Mouse (Mus musculus) retina, adult 2 months (tissue): ENCODE measurements around the gene Ppp1r15a.
"Not testable (repeated sequence)": the region's sequence is repeated elsewhere in the genome, so short reads cannot be mapped to it uniquely, and the experiment has no call there.

ENCODE experiments used
- DNase-seq: peaks from one replicate; pipeline ENCODE4 v3.0.0-alpha.2; 2012; ENCODE audit warnings: low read depth, low spot score

Ppp1r15a gene

GRCm38 (mm10) chr7:45551512-45551883, 25.4 kb upstream of the Ppp1r15a start:
- no peak for DNase-seq

- no peak for DNase-seq
Measured at GRCm38 (mm10) chr7:45550821-45551511, 24.9 kb upstream of the Ppp1r15a start.

DNA sequence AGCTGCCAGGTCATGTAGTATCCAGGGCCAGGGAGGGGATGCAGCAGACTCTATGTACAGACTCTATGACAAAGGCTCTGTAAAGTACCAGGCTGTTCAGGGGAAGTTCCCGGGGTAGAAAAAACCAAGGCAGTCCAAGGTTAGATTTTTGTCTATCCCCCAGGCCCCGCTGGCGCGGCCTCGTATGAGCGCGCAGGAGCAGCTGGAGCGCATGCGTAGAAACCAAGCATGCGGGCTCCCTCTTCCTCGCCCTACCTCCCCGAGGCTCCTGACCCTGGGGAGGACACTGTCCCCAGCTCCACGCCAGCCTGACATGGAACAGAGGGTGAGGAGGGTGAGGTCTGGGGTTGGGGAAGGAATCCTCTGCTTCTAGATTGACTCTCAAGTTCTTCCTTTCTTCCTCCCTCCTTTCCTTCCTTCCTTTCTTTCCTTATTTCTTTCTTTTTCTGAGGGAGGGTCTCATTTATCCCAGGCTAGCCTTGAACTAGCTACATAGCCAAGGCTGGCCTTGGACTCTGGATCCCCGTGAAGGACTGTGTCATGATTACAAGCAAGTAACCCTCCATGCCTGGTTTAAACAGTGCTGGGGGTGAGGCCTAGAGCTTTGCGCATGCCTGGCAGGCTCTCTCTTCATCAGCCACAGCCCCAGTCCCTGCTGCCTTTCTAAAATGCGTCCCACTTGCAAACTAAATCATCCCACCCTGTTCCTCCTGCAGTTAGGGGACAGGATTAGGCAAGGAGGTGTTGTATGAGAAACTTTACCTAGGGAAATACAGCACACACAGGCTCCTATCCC, 23.8 kb upstream of the Ppp1r15a start:
- DNase-seq: no peak

- DNase-seq: no peak
Measured at GRCm38 (mm10) chr7:45544525-45544924, 18.5 kb upstream of the Ppp1r15a start.

- DNase-seq: no peak
Measured at GRCm38 (mm10) chr7:45540213-45540612, 14.1 kb upstream of the Ppp1r15a start.

GRCm38 (mm10) chr7:45539095-45539494, 13.0 kb upstream of the Ppp1r15a start:
- no peak for DNase-seq

DNA sequence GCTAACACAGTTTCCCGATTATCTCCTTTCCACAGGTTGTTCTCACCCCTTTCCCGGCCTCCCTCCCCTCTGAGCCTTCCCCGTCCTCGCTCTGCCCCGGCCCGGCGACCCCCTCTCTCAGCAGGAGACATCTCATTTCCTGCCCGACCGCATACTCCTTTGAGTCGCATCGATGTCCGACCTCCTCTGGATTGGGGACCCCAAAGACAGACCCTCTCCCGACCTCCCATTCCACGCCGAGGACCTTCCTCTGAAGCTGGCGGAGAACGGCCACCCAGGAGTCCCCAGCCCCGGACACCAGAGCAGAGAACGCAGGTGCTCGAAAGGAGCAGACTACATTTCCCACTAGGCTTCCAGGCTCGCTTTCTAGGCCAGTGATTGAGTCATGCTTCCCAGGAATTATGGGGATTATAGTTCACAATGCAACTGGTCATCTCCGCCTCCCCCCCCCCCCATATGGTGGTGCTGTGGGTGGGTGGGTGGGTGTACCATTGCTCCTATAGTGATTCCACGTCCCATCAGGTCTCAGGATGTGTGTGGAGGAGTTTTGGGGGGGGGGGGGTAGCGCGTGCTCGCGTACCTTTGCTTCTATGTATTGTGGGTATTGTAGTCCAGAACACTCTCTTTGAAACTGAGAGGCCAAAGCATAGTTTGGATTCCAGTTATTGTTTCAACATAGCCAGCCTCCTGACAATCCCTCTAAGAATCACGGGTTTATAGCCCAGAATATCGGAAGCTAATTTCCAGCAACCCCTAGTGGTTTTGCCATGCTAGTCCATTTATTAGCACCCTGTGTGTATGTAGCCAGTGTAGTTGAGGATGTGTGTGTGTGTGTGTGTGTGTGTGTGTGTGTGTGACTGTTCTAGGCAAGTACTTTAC, 12.3 kb upstream of the Ppp1r15a start:
- peak; percentile 53 for DNase-seq

GRCm38 (mm10) chr7:45537602-45538001, 11.5 kb upstream of the Ppp1r15a start:
- DNase-seq: no peak

GRCm38 (mm10) chr7:45535676-45536075, 9.6 kb upstream of the Ppp1r15a start:
- DNase-seq: no peak

GRCm38 (mm10) chr7:45530643-45531042, 4.6 kb upstream of the Ppp1r15a start:
- DNase-seq: no peak

- no peak for DNase-seq
Measured at GRCm38 (mm10) chr7:45529461-45529860, 3.4 kb upstream of the Ppp1r15a start.

GRCm38 (mm10) chr7:45527169-45527568, 1.1 kb upstream of the Ppp1r15a start:
- not testable (repeated sequence) for DNase-seq

GRCm38 (mm10) chr7:45526474-45527120, 529 bp upstream of the Ppp1r15a start:
- DNase-seq: no peak

DNA sequence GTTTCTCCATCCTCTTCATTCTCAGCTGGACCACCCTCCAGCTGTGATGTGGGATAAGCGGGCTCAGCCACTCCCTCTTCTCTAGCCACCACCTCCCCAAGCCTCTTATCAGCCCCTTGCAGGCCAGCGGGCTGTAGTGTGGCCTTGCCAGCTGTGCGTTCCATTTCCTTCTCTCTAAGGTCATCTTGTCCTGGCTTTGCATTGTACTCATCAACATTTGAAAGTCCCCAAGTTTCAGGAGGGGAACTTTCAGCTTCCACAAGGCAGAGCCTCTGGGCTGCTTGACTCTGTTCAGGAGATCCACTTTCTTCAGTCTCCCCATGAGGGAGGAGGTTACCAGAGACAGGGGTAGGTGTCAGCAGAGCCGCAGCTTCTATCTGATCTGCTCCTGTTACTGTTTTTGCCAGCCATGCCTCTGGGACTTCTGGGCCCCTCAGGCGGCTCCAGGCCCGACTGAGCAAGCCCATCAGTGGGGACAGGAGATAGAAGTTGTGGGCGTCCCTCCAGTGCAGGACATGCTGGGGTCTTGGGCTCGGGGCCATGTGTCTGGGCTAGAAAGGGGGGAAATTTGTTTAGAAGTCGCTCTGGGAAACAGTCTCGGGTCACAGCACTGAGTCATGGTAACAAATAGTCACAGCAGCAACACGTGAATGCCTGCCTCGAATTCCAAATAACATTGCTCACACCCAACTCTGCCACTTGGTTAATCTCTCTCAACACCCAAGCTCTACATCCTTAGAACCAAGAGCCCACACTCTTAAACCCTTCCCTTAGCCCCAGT, 1.0 kb downstream of the Ppp1r15a start:
- no peak for DNase-seq

DNA sequence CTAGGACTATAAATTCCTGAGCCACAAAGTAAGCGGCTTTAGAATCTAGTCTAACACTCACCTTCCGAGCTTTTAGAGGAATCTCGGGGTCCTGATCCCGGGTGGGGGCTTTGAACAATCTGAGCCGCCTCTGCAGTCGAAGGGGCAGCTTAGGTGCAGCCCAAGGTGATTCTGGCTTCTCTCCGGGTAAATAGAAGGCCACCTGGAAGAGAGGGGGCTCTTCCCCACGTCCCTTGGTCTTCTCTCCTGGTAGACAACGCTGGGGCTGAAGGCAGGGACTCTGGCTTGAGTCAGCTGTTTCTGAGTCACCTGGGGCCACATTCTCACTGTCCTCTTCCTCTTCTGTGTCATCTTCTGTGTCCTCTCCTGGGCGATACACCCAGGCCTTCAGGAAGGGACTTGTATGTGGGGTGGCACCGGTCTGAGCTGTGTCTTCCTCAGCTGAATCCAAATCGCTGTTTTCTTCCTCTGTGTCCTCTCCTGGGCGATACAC, 2.3 kb downstream of the Ppp1r15a start:
- DNase-seq: no peak

DNA sequence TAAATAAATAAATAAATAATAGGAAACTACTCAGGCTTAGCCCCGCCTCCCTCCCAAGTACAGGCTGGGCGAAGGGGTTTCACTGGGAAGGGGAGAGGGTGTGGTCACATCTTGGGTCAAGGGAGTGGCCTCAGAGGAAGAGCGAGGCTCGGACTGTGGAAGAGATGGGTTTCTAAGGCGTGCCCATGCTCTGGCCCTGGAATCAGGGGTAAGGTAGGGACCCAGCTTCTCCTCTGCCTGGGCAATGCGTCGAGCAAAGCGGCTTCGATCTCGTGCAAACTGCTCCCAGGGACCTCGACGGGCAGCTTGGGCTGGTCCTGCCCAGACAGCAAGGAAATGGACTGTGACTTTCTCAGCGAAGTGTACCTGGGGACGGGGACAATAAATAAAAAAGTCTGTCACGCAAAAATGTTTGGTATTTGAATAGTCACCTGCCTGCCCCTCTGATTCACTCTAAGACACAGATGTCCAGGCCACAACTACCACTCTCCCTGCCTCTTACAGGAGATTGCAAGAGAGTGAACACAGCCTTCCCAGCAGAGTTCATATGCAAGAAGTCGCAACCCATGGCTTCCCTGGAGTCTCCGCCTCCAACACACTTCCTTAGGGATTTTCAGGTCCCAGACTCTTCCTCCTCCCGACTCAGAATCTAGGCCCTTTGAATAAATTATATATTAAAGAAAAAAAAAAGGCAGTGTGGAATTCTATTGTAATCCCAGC, 3.0 kb downstream of the Ppp1r15a start:
- DNase-seq: no peak

GRCm38 (mm10) chr7:45522194-45522752, 3.8 kb downstream of the Ppp1r15a start:
- DNase-seq: no peak

- peak; percentile 68 for DNase-seq
Measured at GRCm38 (mm10) chr7:45521728-45522184, 4.3 kb downstream of the Ppp1r15a start.

DNA sequence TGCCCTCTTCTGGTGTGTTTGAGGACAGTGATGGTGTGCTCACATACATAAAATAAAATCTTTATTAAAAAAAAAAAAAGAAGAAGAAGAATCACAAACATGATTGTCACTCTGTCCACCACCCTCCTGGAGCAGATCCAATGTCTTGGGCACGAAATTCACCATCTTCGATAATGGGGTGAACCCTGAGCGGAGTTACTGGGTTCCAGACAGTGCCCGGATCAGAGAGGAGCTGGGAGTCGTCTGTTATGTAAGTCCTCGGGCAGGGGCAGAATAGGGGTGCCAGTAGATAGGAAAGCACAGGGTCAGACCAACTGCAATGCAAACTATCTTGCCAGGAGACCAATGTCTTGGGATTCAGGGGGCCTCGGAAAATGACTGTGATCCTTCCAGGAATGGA, 5.5 kb downstream of the Ppp1r15a start:
- DNase-seq: no peak
